Mouse (Mus musculus) right cerebral cortex, postnatal 14 days (tissue): ENCODE results near the gene Rpl29.

Experiments used
- DNase-seq: peaks from one replicate; pipeline ENCODE4 v3.0.0; 2022

The Rpl29 gene

GRCm38 (mm10) chr9:106417841-106418625 lies 11.2 kb upstream of the Rpl29 start:
- DNase-seq, result peak; percentile 99

GRCm38 (mm10) chr9:106420608-106421007 lies 8.6 kb upstream of the Rpl29 start:
- DNase-seq, result no peak

- no peak for DNase-seq
Measured at GRCm38 (mm10) chr9:106421033-106421864, 8.0 kb upstream of the Rpl29 start.

- peak; percentile 88 for DNase-seq
Measured at GRCm38 (mm10) chr9:106421865-106422160, 7.4 kb upstream of the Rpl29 start.

GRCm38 (mm10) chr9:106428719-106429220 lies 484 bp upstream of the Rpl29 start:
- no peak for DNase-seq

- no peak for DNase-seq
Measured at GRCm38 (mm10) chr9:106430015-106430264, 686 bp downstream of the Rpl29 start.

GRCm38 (mm10) chr9:106433389-106433788 lies 4.1 kb downstream of the Rpl29 start:
- peak; percentile 11 for DNase-seq

- DNase-seq, result peak; percentile 5
Measured at GRCm38 (mm10) chr9:106436566-106436965, 7.3 kb downstream of the Rpl29 start.

GRCm38 (mm10) chr9:106442680-106443079 lies 13.4 kb downstream of the Rpl29 start:
- DNase-seq, result no peak

- DNase-seq, result no peak
Measured at GRCm38 (mm10) chr9:106444836-106445235, 15.6 kb downstream of the Rpl29 start.

- DNase-seq, result peak; percentile 88
Measured at GRCm38 (mm10) chr9:106447348-106447747, 18.1 kb downstream of the Rpl29 start, which contains the start of the genes Abhd14b and Abhd14a. Gene Abhd14b, plus strand, starts transcription at chr9:106447459. Gene Abhd14a, minus strand, starts transcription at chr9:106447678.

GRCm38 (mm10) chr9:106447951-106448350 lies 18.7 kb downstream of the Rpl29 start:
- no peak for DNase-seq

GRCm38 (mm10) chr9:106448498-106449031 lies 19.3 kb downstream of the Rpl29 start:
- peak; percentile 70 for DNase-seq

- no peak for DNase-seq
Measured at GRCm38 (mm10) chr9:106449947-106450346, 20.7 kb downstream of the Rpl29 start.

- no peak for DNase-seq
Measured at GRCm38 (mm10) chr9:106450661-106451060, 21.4 kb downstream of the Rpl29 start.

- DNase-seq, result no peak
Measured at GRCm38 (mm10) chr9:106451298-106451697, 22.0 kb downstream of the Rpl29 start.

- no peak for DNase-seq
Measured at GRCm38 (mm10) chr9:106451899-106452298, 22.6 kb downstream of the Rpl29 start.

- DNase-seq, result no peak
Measured at GRCm38 (mm10) chr9:106452351-106452750, 23.1 kb downstream of the Rpl29 start.

GRCm38 (mm10) chr9:106452821-106453220 lies 23.6 kb downstream of the Rpl29 start:
- peak; percentile 62 for DNase-seq

- peak; percentile 62 for DNase-seq
Measured at GRCm38 (mm10) chr9:106453271-106454070, 24.2 kb downstream of the Rpl29 start, which contains the start of gene Pcbp4. Gene Pcbp4, plus strand, starts transcription at chr9:106453291.

GRCm38 (mm10) chr9:106454071-106454761 lies 25.0 kb downstream of the Rpl29 start:
- DNase-seq, result no peak
